Mouse (Mus musculus) neural tube, embryonic 11.5 days (tissue): ENCODE measurements around the gene Olfr1044. TPM values are rescaled to one million over a fixed set of nuclear protein-coding genes. Genes with fewer than 3 reads are reported as not detected.

Experiments used
- ATAC-seq: fragments of 200-750 bp; cut with Nextera tagmentation; 2 replicates; pipeline ENCODE4 v1.8.0; 2017; ENCODE audit warnings: moderate number of reproducible peaks, mild to moderate bottlenecking, moderate TSS enrichment, moderate library complexity; ENCODE audit not compliant: insufficient read depth, low FRiP score, low TSS enrichment
- DNase-seq: peaks from one replicate; pipeline ENCODE4 v3.0.0-alpha.2; 2015; ENCODE audit warnings: low spot score
- H3K27ac ChIP-seq: fragments of 300-500 bp; sonication (generic); 2 replicates; pipeline ENCODE4 v1.5.1; 2014; ENCODE audit warnings: low read depth, mild to moderate bottlenecking, low read length
- H3K27me3 ChIP-seq: fragments of 300-500 bp; sonication (generic); 2 replicates; pipeline ENCODE4 v1.6.1; 2014; ENCODE audit warnings: mild to moderate bottlenecking, low read length, mixed read lengths; ENCODE audit not compliant: control insufficient read depth, insufficient read depth
- H3K36me3 ChIP-seq: fragments of 300-500 bp; sonication (generic); 2 replicates; pipeline ENCODE4 v1.6.1; 2014; ENCODE audit warnings: mild to moderate bottlenecking, low read length, moderate library complexity, mixed read lengths; ENCODE audit not compliant: control insufficient read depth, insufficient read depth
- H3K4me1 ChIP-seq: fragments of 300-500 bp; sonication (generic); 2 replicates; pipeline ENCODE4 v1.6.1; 2014; ENCODE audit warnings: low read length, mixed read lengths; ENCODE audit not compliant: control insufficient read depth, insufficient read depth
- H3K4me2 ChIP-seq: fragments of 300-500 bp; sonication (generic); 2 replicates; pipeline ENCODE4 v1.6.1; 2014; ENCODE audit warnings: low read depth, mild to moderate bottlenecking, moderate library complexity
- H3K4me3 ChIP-seq: fragments of 300-500 bp; sonication (generic); 2 replicates; pipeline ENCODE4 v1.5.1; 2014; ENCODE audit warnings: low read depth, low read length
- H3K9ac ChIP-seq: fragments of 300-500 bp; sonication (generic); 2 replicates; pipeline ENCODE4 v1.6.1; 2014; ENCODE audit warnings: mild to moderate bottlenecking, low read length
- H3K9me3 ChIP-seq: fragments of 300-500 bp; sonication (generic); 2 replicates; pipeline ENCODE4 v1.6.1; 2016; ENCODE audit warnings: low read length; ENCODE audit not compliant: control insufficient read depth
- WGBS: fragments of 180-500 bp; shearing (Covaris S2); extraction: QIAGEN DNeasy Blood & Tissue Kit; methylation state at CpG from one replicate; pipeline ENCODE4 v1.1.7; 2014; 5-methylcytosine and 5-hydroxymethylcytosine counted together
- polyA plus RNA-seq: library from polyadenylated mRNA; unstranded; fragments of >200 nt; fragmentation: Nextera tagmentation; extraction: Ambion mirVana; gene quantifications from 2 replicates; pipeline ENCODE4 v1.2.1, GENCODE M21; 2014

Gene Olfr1044
- polyA plus RNA-seq, 1 experiment from 2014 or later: not detected

DNA sequence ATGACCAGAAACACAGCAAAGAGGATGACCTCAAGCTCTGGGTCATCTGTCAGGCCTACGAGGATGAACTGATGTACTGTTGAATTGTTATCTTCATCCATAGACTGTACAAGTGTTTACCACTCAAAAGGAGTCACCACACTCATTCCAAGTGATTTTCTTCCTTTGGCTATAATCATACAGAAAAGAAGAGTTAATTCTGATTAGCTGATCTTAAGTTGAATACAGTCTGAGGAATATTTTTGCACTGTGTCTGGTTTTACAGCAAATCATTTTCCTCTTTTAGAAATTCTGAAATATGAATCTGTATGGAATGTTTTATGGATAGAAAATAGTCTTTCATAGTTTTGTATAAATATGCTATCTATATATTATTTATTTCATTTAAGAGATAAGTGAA lies 31.0 kb downstream of the Olfr1044 start, which contains the start of gene Olfr1040:
Olfr1040 (minus strand) TSS at position 101 of the 400 bp plus-strand sequence.
- Histone ChIP-seq H3K36me3 (no peaks in the 10 kb centered on the region), H3K4me1 (no peaks in the 10 kb centered on the region), H3K4me3 (no peak within 1 kb of the TSS), H3K27me3 (no peaks in the 10 kb centered on the region), H3K4me2 (no peak within 1 kb of the TSS), H3K9ac (no peak within 1 kb of the TSS), H3K9me3 (no peaks in the 10 kb centered on the region), H3K27ac (no peak within 1 kb of the TSS)
- ATAC-seq: no peak
- WGBS: 91% methylated on average over 1 of the region's 1 CpGs
- DNase-seq: no peak

DNA sequence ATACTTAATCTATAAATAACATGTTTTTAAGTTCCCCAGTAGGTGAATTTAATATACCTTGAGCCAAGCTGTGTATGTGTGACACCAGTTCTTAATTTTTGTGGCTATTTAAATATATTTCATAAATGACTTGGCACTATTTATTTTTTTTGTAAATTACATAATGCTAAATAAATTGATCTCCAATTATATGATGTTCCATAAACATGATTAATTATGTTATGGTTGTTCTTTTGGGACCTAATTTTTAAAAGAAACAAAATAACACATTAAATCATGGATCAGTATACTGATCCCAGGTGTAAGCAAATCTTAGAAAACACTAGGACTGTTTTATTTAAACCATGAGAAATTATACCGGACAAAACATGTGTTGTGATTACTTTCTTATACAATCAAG lies 41.8 kb downstream of the Olfr1044 start, which contains the start of gene Olfr1039:
Olfr1039 (minus strand) TSS at position 101 of the 400 bp plus-strand sequence.
- Histone ChIP-seq H3K9ac (no peak within 1 kb of the TSS), H3K27ac (no peak within 1 kb of the TSS), H3K4me1 (no peaks in the 10 kb centered on the region), H3K27me3 (no peaks in the 10 kb centered on the region), H3K36me3 (no peaks in the 10 kb centered on the region), H3K4me2 (no peak within 1 kb of the TSS), H3K4me3 (no peak within 1 kb of the TSS), H3K9me3 (no peaks in the 10 kb centered on the region)
- WGBS: 91% methylated on average over 1 of the region's 1 CpGs
- DNase-seq (no peak), ATAC-seq (no peak)

Other genes with a start within 250 kb of the Olfr1044 start
- gene Olfr1028, start 227.4 kb downstream of the Olfr1044 start, polyA plus RNA-seq: not detected in 2 replicates
- not detected in 2 replicates for gene Olfr1029, start 203.9 kb downstream of the Olfr1044 start, polyA plus RNA-seq
- not detected in 2 replicates for gene Olfr1030, start 198.5 kb downstream of the Olfr1044 start, polyA plus RNA-seq
- gene Olfr1031, start 187.5 kb downstream of the Olfr1044 start, polyA plus RNA-seq: not detected in 2 replicates
- gene Olfr1032, start 172.3 kb downstream of the Olfr1044 start, polyA plus RNA-seq: not detected in 2 replicates
- not detected in 2 replicates for gene Olfr1033, start 157.2 kb downstream of the Olfr1044 start, polyA plus RNA-seq
- gene Olfr1034, start 132.0 kb downstream of the Olfr1044 start, polyA plus RNA-seq: not detected in 2 replicates
- gene Olfr1036, start 103.8 kb downstream of the Olfr1044 start, polyA plus RNA-seq: not detected in 2 replicates
- gene Olfr1037, start 90.4 kb downstream of the Olfr1044 start, polyA plus RNA-seq: not detected in 2 replicates
- not detected in 2 replicates for gene Olfr1039, start 41.9 kb downstream of the Olfr1044 start, polyA plus RNA-seq
- gene Olfr1040, start 31.1 kb downstream of the Olfr1044 start, polyA plus RNA-seq: not detected in 2 replicates
- gene Olfr1042, start 16.0 kb downstream of the Olfr1044 start, polyA plus RNA-seq: not detected in 2 replicates
- not detected in 2 replicates for gene Olfr1043, start 10.3 kb downstream of the Olfr1044 start, polyA plus RNA-seq
- gene Olfr52, start 7.9 kb upstream of the Olfr1044 start, polyA plus RNA-seq: not detected in 2 replicates
- not detected in 2 replicates for gene Olfr1045, start 25.2 kb upstream of the Olfr1044 start, polyA plus RNA-seq
- gene Olfr1046, start 41.5 kb upstream of the Olfr1044 start, polyA plus RNA-seq: not detected in 2 replicates
- gene Olfr1047, start 53.6 kb upstream of the Olfr1044 start, polyA plus RNA-seq: not detected in 2 replicates
- gene Olfr1048, start 62.5 kb upstream of the Olfr1044 start, polyA plus RNA-seq: not detected in 2 replicates
- gene Olfr1049, start 80.5 kb upstream of the Olfr1044 start, polyA plus RNA-seq: not detected in 2 replicates
- not detected in 2 replicates for gene Olfr1051, start 101.3 kb upstream of the Olfr1044 start, polyA plus RNA-seq
- gene Olfr1052, start 114.6 kb upstream of the Olfr1044 start, polyA plus RNA-seq: not detected in 2 replicates
- not detected in 2 replicates for gene Olfr1053, start 137.5 kb upstream of the Olfr1044 start, polyA plus RNA-seq
- gene Olfr1054, start 157.6 kb upstream of the Olfr1044 start, polyA plus RNA-seq: not detected in 2 replicates
- gene Olfr1055, start 172.5 kb upstream of the Olfr1044 start, polyA plus RNA-seq: not detected in 2 replicates
- gene Olfr1056, start 184.6 kb upstream of the Olfr1044 start, polyA plus RNA-seq: not detected in 2 replicates
- not detected in 2 replicates for gene Olfr1057, start 200.6 kb upstream of the Olfr1044 start, polyA plus RNA-seq
- gene Olfr1058, start 210.7 kb upstream of the Olfr1044 start, polyA plus RNA-seq: not detected in 2 replicates
- not detected in 2 replicates for gene Olfr1061, start 236.2 kb upstream of the Olfr1044 start, polyA plus RNA-seq
- not detected in 2 replicates for gene Olfr1062, start 248.9 kb upstream of the Olfr1044 start, polyA plus RNA-seq